Mouse (Mus musculus): ENCODE measurements around the gene Slc39a11.

DNA sequence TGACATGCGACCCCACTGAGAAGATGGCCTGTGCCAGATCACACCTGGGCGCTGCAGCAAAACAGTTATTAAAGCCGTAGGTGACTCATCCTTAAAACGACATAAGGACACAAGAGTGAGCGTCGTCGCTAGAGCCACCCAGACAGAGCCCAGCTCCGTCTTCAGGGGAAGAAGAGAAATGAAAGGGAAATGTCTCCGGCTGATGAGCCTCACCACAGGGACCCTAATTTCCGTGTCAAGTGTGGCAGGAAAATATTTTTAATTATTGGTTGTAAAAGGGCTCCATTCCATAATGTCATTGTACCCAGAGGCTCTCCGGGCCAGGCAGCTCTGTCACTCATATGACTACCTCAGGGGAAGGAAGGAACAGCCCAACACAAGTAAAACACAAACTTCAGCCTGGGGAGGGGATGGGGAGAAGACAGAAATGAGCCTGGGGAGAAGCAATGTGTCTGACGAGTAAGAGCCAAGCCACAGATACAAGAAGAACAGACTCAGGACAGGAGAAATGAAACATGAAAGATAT lies 155.8 kb downstream of the Slc39a11 start:
- TF ChIP-seq CTCF (IDR thresholded peaks at IDR 0.05; ENCODE audit: low read depth) (no peak), EP300 (optimal IDR thresholded peaks at IDR 0.05) (no peak)
